ENCODE assay signal across 25 mouse cellular contexts in genomic region chr2:52057099-52057498, GRCm38 (mm10). TPM values are rescaled to one million over a fixed set of nuclear protein-coding genes. Genes with fewer than 3 reads are reported as not detected.
"Had no signal": no experiment of that assay in that cellular context is flagged by ENCODE, and none has a peak within 500 bp of the region (broad histone marks: within the 10 kb centered on the region; RNA-seq: fewer than 3 reads in every experiment).

No protein-coding gene starts in this region.

- H3K4me1 ChIP-seq: hindbrain, embryonic 13.5 days; hindbrain, embryonic 15.5 days; limb, embryonic 15.5 days; liver, embryonic 12.5 days had no signal

- H3K4me2 ChIP-seq: heart, embryonic 13.5 days; heart, embryonic 15.5 days; hindbrain, embryonic 13.5 days; hindbrain, embryonic 15.5 days; kidney, embryonic 15.5 days; limb, embryonic 13.5 days; limb, embryonic 15.5 days; liver, embryonic 12.5 days had no signal

- H3K27ac ChIP-seq: heart, embryonic 10.5 days; heart, embryonic 13.5 days; heart, embryonic 15.5 days; hindbrain, embryonic 13.5 days; hindbrain, embryonic 15.5 days; hindbrain, postnatal 0 days; kidney, embryonic 15.5 days; kidney, postnatal 0 days; limb, embryonic 13.5 days; limb, embryonic 15.5 days; liver, embryonic 12.5 days; liver, embryonic 14.5 days had no signal

- H3K9me3 ChIP-seq: heart, embryonic 10.5 days; heart, embryonic 13.5 days; heart, embryonic 15.5 days; hindbrain, embryonic 13.5 days; hindbrain, embryonic 15.5 days; kidney, embryonic 15.5 days; limb, embryonic 13.5 days; limb, embryonic 15.5 days; liver, embryonic 12.5 days had no signal

- DNase-seq: gastrocnemius, postnatal 14 days; gastrocnemius, postnatal 36 days; heart, postnatal 10 days; kidney, adult 11 months; kidney, adult 2 months; kidney, adult 9 months; kidney, postnatal 14 days; kidney, postnatal 36 days; layer of hippocampus, adult 9-11 months; layer of hippocampus, postnatal 36 days; left cerebral cortex, postnatal 4 days had no signal

- H3K27me3 ChIP-seq: heart, embryonic 13.5 days; heart, embryonic 15.5 days; hindbrain, embryonic 13.5 days; hindbrain, embryonic 15.5 days; kidney, embryonic 15.5 days; limb, embryonic 13.5 days; limb, embryonic 15.5 days; liver, embryonic 12.5 days had no signal

- H3K9ac ChIP-seq: heart, embryonic 13.5 days; heart, embryonic 15.5 days; hindbrain, embryonic 13.5 days; hindbrain, embryonic 15.5 days; kidney, embryonic 15.5 days; limb, embryonic 13.5 days; limb, embryonic 15.5 days; liver, embryonic 12.5 days; liver, embryonic 14.5 days had no signal

- H3K4me3 ChIP-seq: heart, embryonic 10.5 days; heart, embryonic 13.5 days; heart, embryonic 15.5 days; hindbrain, embryonic 13.5 days; hindbrain, embryonic 15.5 days; kidney, embryonic 15.5 days; limb, embryonic 13.5 days; limb, embryonic 15.5 days; liver, embryonic 12.5 days had no signal

- ATAC-seq: hindbrain, postnatal 0 days; intestine, embryonic 16.5 days; liver, embryonic 12.5 days had no signal

- H3K36me3 ChIP-seq: heart, embryonic 10.5 days; heart, embryonic 13.5 days; heart, embryonic 15.5 days; hindbrain, embryonic 13.5 days; hindbrain, embryonic 15.5 days; kidney, embryonic 15.5 days; liver, embryonic 12.5 days had no signal

RNA-seq across cellular contexts. Expression of gene Tnfaip6, which starts 19.3 kb away (rescaled TPM):
- polyA plus RNA-seq: liver, adult 2 months had no signal
